Mouse (Mus musculus) left cerebral cortex, postnatal 25 days (tissue): ENCODE results near the gene Zkscan14. TPM values are rescaled to one million over a fixed set of nuclear protein-coding genes. Genes with fewer than 3 reads are reported as not detected.

Source experiments
- total RNA-seq, 2 experiments: library from RNA; stranded (reverse); gene quantifications; 2 replicates each; pipeline ENCODE4 v1.2.3; 2021

Zkscan14 gene
- total RNA-seq, 2 experiments from 2014 or later: 11.5 to 12.6 TPM

Other genes starting within 250 kb of the Zkscan14 start
- gene Smurf1, start 236.0 kb downstream of the Zkscan14 start, total RNA-seq: 10 to 100 TPM; 33.2 to 36.9 TPM
- not detected for gene Gm4871, start 169.1 kb downstream of the Zkscan14 start, total RNA-seq
- gene 1700018F24Rik, start 158.9 kb downstream of the Zkscan14 start, total RNA-seq: not detected
- 100 to 1,000 TPM; 203 to 205 TPM for gene Arpc1a, start 118.0 kb downstream of the Zkscan14 start, total RNA-seq
- not detected for gene Kpna7, start 117.8 kb downstream of the Zkscan14 start, total RNA-seq
- 10 to 100 TPM; 23.0 to 25.1 TPM for gene Arpc1b, start 87.7 kb downstream of the Zkscan14 start, total RNA-seq
- gene Pdap1, start 61.6 kb downstream of the Zkscan14 start, total RNA-seq: 10 to 100 TPM; 89.7 to 91.5 TPM
- gene Bud31, start 61.5 kb downstream of the Zkscan14 start, total RNA-seq: 10 to 100 TPM; 81.0 to 85.3 TPM
- 10 to 100 TPM; 18.8 to 19.8 TPM for gene Ptcd1, start 34.8 kb downstream of the Zkscan14 start, total RNA-seq
- 10 to 100 TPM; 21.4 to 21.7 TPM for gene Cpsf4, start 34.7 kb downstream of the Zkscan14 start, total RNA-seq
- 100 to 1,000 TPM; 262 to 266 TPM for gene Atp5j2, start 9.8 kb downstream of the Zkscan14 start, total RNA-seq
- gene Zkscan5, start 2.7 kb upstream of the Zkscan14 start, total RNA-seq: 10 to 100 TPM; 10.2 to 11.7 TPM
- 10 to 100 TPM; 29.9 to 32.5 TPM for gene Zfp655, start 29.8 kb upstream of the Zkscan14 start, total RNA-seq
- 10 to 100 TPM; 17.2 to 19.1 TPM for gene Zscan25, start 78.6 kb upstream of the Zkscan14 start, total RNA-seq
- gene Cyp3a57, start 143.4 kb upstream of the Zkscan14 start, total RNA-seq: not detected